Mouse (Mus musculus): Measurements from ENCODE around the gene Hspa2. TPM values are rescaled to one million over a fixed set of nuclear protein-coding genes. Genes with fewer than 3 reads are reported as not detected.
"Not testable (repeated sequence)": the region's sequence is repeated elsewhere in the genome, so short reads cannot be mapped to it uniquely, and the experiment has no call there.

Gene Hspa2
- polyA plus RNA-seq, 1 experiment, result 30.2 TPM

DNA sequence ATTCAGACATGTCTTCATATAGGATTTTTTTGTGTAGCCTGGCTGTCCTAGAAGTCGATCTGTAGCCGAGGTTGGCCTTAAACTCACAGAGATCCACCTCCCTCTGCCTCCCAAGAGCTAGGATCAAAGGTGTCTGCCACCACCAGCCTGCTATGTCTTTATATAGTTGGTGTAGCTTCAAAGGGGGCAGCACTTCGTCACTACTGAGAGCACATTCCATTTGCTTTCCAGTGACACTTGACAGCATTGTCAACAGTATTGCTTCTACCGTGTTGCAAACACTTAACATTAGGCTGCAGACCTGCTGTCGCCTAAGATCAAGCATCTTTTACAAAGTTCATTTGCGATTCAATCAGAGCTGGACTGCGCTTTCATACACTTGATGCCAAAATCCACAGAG, 30.1 kb downstream of the Hspa2 start:
- no peak for DNase-seq (ENCODE audit: low read depth)

DNA sequence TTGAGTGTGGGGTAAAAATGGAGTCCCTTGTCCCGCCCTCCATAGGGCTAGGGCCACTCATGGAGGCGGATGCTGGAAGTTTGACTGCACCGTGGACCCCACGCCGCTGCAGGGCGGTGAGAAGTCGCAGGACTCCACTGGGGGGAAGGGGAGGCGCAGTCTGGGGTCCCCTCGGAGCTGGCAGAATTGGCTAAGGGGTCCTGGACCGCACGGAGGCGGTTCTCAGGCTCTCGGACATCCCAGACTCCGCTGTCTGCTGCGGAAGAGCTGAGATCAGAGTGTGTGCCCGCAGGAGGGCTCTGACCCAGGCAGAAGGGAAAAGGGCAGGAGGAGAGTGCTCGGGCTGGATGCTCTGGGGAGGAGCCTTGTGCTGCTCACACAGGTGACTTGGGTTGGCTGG, 31.1 kb downstream of the Hspa2 start:
- no peak for DNase-seq (ENCODE audit: low read depth)

DNA sequence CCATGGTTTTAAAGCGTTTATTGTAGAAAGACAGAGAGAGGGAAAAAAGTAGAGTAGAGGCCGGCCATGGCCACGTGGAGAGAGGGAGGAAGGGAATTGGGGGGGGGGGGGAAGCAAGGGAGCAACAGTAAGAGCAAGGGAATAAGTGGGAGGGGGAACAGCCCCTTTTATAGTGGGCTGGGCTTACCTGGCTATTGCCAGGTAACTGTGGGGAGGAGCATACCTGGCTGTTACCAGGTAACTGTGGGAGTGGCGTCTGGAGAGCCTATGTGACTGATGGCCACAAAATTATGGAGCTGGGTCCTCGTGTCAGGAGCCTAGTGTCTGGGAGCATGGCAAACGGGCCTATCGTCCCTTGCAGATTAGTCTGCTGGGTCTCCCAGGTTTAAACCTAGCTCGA, 31.6 kb downstream of the Hspa2 start:
- no peak for DNase-seq (ENCODE audit: low read depth)

DNA sequence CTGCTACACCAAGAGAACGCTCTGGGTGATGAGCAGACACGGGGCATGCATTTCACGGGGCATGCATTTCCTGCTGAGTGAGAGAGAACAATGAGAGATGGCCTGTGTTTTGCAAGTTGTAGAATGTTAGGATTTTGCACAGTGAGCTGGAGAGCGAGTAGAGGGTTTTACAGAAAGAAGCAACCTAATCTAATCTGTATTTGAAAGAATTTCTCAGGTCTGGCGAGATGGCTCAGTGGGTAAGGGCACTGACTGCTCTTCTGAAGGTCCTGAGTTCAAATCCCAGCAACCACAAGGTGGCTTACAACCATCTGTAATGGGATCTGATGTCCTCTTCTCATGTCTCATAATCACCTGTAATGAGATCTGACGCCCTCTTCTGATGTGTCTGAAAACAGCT, 39.5 kb downstream of the Hspa2 start:
- not testable (repeated sequence) for DNase-seq (ENCODE audit: low read depth)

DNA sequence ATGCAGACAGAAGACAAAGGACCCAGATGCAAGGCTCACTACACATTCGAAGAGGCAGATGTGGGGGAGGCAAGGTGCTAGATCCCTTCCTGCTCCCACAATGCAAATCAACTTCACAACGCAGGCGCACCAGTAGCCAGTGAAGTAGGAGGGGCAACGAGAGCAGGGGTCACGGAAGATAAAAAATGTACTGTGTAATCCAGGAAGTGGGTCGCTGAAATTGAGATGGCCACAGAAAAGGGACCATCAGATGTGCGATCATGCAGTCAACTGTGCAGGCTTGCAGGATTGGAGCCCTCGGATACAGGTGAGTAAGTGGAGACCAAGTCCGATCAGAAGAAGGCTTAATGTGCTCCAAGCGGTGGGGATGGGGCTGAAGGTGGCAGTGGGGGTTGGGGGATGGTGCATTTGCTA, 40.4 kb downstream of the Hspa2 start:
- DNase-seq (ENCODE audit: low read depth), result no peak

DNA sequence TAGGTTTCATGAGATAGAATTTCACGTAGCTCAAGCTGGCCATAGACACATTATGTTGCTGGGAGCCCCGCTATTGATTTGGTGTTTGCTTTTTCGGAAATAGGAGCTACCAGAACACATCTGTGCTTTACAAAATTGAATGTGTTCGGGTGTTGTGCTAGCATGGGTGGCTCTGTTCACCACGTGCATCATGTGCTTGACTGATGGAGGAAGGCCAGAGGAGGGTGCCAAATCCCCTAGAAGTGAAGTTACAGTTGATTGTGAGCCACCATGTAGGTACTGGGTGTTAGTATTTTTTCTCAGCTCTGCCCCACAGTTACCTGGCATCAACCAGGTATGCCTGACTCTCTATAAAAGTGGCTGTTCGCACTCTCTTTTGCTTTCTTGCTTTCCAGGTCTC, 40.9 kb downstream of the Hspa2 start:
- no peak for DNase-seq (ENCODE audit: low read depth)

DNA sequence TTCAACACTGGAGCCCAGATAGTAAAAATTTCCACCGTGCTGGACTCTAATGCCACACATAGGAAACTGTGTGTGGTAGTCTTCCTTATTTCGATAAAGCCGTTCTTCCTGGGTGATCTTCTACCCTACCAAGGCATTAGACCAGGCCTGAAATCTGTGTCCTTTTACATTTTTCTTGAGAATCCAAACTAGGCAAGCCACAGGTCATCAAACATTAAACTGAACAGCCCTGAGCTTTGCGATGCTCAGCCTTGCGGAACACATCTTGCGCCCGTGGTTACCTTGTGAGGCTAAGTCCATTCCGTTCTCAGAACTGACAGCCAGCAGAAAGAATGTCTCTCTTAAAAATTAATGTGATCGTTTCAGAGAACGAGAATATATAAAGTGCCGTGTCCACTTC, 42.2 kb downstream of the Hspa2 start:
- DNase-seq (ENCODE audit: low read depth), result no peak

DNA sequence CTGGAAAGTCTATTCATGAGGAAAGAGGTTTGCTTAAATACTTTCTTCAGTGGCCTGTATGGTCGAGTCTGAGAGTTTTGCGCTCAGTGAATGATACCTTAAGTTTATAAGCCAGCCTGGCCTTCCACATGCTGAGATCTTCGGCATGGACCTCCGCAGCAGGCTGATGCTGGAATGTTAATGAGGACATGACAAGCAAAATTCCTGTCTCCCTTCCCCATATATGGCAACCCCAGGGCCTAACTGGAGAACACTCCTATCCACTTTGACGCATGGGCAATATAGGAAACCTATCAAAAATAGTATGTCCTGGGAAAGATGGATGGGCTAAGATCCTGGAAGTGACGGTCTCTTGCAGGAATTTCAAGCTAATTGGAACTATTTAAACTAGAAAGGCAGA, 44.2 kb downstream of the Hspa2 start:
- no peak for DNase-seq (ENCODE audit: low read depth)

DNA sequence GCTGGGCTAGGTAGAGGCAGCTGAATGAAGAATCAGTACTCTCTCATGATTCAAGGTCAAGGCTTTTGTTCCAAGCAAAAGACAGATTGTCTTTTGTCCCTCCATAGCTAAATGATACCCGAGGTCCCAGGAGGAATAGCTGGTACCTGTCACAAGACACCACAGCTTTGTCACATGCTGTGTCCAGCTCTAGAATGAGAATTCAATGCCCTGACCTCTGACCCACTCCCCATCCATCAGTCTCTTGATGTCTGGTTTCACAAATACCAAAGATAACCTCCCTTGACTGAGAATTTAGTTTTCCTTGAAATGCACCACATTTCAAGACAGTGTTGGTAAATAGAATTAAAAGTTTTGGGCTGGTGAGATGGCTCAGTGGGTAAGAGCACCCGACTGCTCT, 48.2 kb downstream of the Hspa2 start:
- no peak for DNase-seq (ENCODE audit: low read depth)

Other genes with a start within 250 kb of the Hspa2 start
- gene Esr2, start 226.9 kb upstream of the Hspa2 start, polyA plus RNA-seq (2012; rRNA removed), result 2.6 and 2.9 TPM in 2 replicates
- gene Tex21, start 157.4 kb upstream of the Hspa2 start, polyA plus RNA-seq (2012; rRNA removed), result 0.05 and 0.08 TPM in 2 replicates
- gene Mthfd1, start 148.9 kb upstream of the Hspa2 start, polyA plus RNA-seq (2012; rRNA removed), result 21.5 and 21.8 TPM in 2 replicates
- gene Akap5, start 79.3 kb upstream of the Hspa2 start, polyA plus RNA-seq (2012; rRNA removed), result 0.32 and 0.41 TPM in 2 replicates
- 8.9 and 10.1 TPM in 2 replicates for gene Zbtb25, start 34.6 kb upstream of the Hspa2 start, polyA plus RNA-seq (2012; rRNA removed)
- gene Zbtb1, start 33.9 kb upstream of the Hspa2 start, polyA plus RNA-seq (2012; rRNA removed), result 2.9 and 3.7 TPM in 2 replicates
- gene Ppp1r36, start 13.4 kb downstream of the Hspa2 start, polyA plus RNA-seq (2012; rRNA removed), result 4.0 and 5.8 TPM in 2 replicates
- 31.6 and 34.0 TPM in 2 replicates for gene Plekhg3, start 126.7 kb downstream of the Hspa2 start, polyA plus RNA-seq (2012; rRNA removed)

All from gonadal fat pad, adult 2 months (tissue).